Mouse (Mus musculus): ENCODE results near the gene Pltp. TPM values are rescaled to one million over a fixed set of nuclear protein-coding genes. Genes with fewer than 3 reads are reported as not detected.
A peak's percentile ranks its signal among the peaks of the same experiment; 100 is the strongest.

The Pltp gene
- polyA plus RNA-seq (2015; fragmentation: Nextera tagmentation; extraction: Ambion mirVana), result 43.9 and 48.5 TPM in 2 replicates

DNA sequence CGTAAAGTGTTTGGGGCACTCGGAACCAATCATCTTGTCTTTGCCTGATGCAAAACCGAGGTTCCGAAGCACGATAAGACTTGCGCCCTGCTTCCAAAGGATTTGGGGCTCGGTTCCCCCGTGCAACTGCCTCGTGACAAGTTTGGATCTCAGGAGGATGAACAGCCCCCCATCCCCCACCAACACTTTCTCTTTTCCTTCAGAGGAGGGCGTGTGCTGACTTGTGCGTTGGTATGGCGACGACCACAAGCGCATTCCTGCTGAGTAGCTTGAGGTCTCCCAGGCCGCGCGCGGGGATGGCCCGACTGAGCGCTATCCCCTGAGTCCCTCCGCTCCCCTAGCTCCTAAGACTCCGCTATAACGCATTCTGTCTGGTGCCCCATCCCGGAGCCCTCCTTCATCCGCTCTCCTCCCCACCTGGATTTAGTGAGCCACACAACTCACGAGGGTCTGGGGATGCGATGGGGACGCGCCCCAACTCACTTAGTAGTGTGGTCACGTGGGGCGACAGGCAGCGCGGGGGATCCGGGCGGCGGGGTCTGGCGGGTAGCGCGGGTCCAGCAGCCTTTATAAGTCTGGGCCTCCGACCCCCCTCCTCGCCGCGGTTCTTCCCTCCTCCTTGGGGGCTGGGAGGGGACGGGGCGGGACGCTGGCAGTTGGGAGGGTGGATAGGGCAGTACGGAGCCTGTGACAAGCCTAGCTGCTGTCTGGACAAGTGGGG, at the start of gene Pltp:
Gene Pltp (minus strand): TSS at position 611 of the 721 bp plus-strand sequence.
- Histone ChIP-seq H3K36me3 (no peaks in the 10 kb centered on the region), H3K4me1 (peaks cover 42% of the 10 kb centered on the region), H3K4me2 (peak within 1 kb of the TSS; percentile 94), H3K4me3 (replicated peaks) (peak within 1 kb of the TSS; percentile 51), H3K27ac (peak within 1 kb of the TSS; percentile 73; the same call in 1 of the 2 replicates), H3K9me3 (no peaks in the 10 kb centered on the region), H3K27me3 (replicated peaks) (peaks cover 12% of the 10 kb centered on the region), H3K9ac (peak within 1 kb of the TSS; percentile 40; the same call in 1 of the 2 replicates)
- ATAC-seq (ENCODE audit: insufficient read depth, low FRiP score, low read depth), result peak; percentile 51; the same call in 1 of the 2 replicates
- WGBS, result under 1% methylated on average over 46 of the region's 47 CpGs

DNA sequence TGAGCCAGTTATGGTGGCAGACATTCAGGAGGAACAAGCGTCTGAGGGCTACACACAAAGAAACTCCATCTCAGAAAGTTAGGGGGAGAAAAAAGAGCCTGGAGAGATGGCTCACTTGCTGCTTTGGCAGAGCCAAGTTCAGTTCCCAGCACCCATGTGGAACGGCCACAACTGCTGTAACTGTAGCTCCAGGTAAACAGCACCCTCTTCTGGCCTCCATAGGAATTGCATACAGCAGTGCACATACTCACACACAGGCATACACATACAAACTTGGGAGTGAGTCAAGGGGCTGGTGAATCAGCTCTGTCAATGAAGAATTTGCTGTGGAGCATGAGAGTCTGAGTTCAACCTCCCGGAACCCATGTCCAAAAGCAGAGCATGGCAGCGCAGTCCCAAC, 48.6 kb upstream of the Pltp start:
- no peak for ATAC-seq (ENCODE audit: insufficient read depth, low FRiP score, low read depth)
- no peak overlapping the region for H3K4me3 ChIP-seq (replicated peaks)
- no peaks in the 10 kb centered on the region for H3K27me3 ChIP-seq (replicated peaks)
- no peaks in the 10 kb centered on the region; the same call in 1 of the 2 replicates for H3K9me3 ChIP-seq
- no peak overlapping the region for H3K27ac ChIP-seq
- H3K4me1 ChIP-seq, result peaks cover 15% of the 10 kb centered on the region
- H3K9ac ChIP-seq, result no peak overlapping the region
- no peak overlapping the region for H3K4me2 ChIP-seq
- WGBS, result 98% methylated on average over 4 of the region's 4 CpGs
- peaks cover 64% of the 10 kb centered on the region for H3K36me3 ChIP-seq

DNA sequence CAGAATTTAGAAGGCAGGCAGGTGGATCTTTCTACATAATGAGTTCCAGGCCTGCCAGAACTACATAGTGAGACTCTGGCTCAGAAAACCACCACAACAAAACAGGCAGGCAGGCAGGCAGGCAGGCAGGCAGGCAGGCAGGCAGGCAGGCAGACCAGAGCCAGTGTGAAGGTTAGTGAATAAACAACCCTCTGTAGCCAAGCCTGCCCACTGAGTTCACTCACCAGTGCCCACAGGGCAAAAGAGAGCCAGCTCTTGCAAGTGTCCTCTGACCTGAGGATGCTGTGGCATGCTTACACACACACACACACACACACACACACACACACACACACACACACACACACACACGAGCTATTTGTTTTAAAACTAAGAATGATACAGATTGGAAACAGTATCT, 46.0 kb upstream of the Pltp start:
- Histone ChIP-seq H3K27me3 (replicated peaks) (no peaks in the 10 kb centered on the region), H3K36me3 (peaks cover 81% of the 10 kb centered on the region), H3K9ac (no peak overlapping the region), H3K4me3 (replicated peaks) (no peak overlapping the region), H3K4me2 (no peak overlapping the region), H3K27ac (no peak overlapping the region), H3K9me3 (no peaks in the 10 kb centered on the region; the same call in 1 of the 2 replicates), H3K4me1 (no peaks in the 10 kb centered on the region)
- WGBS, result 92% methylated on average over 1 of the region's 1 CpGs
- no peak for ATAC-seq (ENCODE audit: insufficient read depth, low FRiP score, low read depth)

DNA sequence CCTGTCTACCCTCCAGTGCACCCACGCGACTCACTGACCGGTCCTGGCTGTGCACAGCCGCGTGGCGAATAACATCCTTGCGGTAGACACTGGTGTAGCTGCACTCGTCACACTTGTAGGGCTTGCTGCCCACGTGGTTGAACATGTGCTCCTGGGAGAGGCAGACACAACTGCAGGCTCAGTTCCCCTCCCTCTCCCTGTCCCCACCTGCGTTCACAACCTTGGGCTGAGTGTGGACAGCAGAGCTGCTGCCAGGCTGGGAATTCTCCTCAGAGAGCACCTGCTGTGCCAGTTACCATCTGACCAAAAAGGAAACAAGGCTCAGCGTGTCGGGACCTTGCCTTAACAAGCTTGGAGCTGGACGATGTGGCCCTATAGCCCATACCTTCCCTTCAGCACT, 43.9 kb upstream of the Pltp start:
- H3K9me3 ChIP-seq, result no peaks in the 10 kb centered on the region; the same call in 1 of the 2 replicates
- H3K4me3 ChIP-seq (replicated peaks), result no peak overlapping the region
- 89% methylated on average over 13 of the region's 13 CpGs for WGBS
- H3K4me1 ChIP-seq, result no peaks in the 10 kb centered on the region
- H3K27ac ChIP-seq, result no peak overlapping the region
- no peaks in the 10 kb centered on the region for H3K27me3 ChIP-seq (replicated peaks)
- no peak for ATAC-seq (ENCODE audit: insufficient read depth, low FRiP score, low read depth)
- no peak overlapping the region for H3K4me2 ChIP-seq
- H3K36me3 ChIP-seq, result peaks cover 78% of the 10 kb centered on the region
- no peak overlapping the region for H3K9ac ChIP-seq

DNA sequence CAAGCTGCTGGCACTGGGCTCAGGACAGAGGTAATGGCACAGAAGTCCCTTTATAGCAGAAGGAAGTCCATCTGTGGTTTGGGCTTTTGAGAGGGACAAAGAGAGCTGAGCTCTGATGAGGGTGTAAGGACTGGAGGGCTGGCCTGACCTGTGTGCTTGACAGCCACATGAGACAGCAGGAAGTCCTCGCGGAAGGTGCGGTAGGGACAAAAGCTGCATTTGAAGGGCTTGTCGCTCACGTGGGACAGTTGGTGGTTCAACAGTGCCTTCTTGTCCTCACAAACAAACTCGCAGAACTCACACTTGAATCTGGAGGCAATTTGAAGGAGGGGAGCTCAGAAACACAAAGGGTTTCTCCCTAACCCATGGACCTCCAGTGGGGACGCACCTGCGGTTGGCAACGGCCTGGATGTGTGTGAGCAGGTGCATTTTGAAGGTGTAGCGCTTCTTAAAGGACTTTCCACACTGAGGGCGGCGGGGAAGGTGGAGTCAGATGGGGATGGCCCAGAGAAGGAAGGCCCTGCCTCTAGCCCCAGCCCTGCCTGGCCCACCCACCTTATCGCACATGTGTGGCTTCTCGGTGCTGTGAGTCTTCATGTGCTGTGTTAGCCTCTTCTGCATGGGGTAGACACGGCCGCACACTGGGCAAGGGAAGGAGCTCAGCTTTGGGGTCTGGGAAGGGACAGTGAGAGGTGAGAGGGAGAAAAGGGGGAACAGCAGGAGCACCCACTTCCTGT, 42.4 kb upstream of the Pltp start:
- Histone ChIP-seq H3K9me3 (no peaks in the 10 kb centered on the region), H3K4me1 (no peaks in the 10 kb centered on the region), H3K4me2 (no peak overlapping the region), H3K36me3 (peaks cover 83% of the 10 kb centered on the region), H3K9ac (no peak overlapping the region), H3K27ac (no peak overlapping the region), H3K4me3 (replicated peaks) (no peak overlapping the region), H3K27me3 (replicated peaks) (no peaks in the 10 kb centered on the region)
- 91% methylated on average over 16 of the region's 16 CpGs for WGBS
- ATAC-seq (ENCODE audit: insufficient read depth, low FRiP score, low read depth), result no peak

DNA sequence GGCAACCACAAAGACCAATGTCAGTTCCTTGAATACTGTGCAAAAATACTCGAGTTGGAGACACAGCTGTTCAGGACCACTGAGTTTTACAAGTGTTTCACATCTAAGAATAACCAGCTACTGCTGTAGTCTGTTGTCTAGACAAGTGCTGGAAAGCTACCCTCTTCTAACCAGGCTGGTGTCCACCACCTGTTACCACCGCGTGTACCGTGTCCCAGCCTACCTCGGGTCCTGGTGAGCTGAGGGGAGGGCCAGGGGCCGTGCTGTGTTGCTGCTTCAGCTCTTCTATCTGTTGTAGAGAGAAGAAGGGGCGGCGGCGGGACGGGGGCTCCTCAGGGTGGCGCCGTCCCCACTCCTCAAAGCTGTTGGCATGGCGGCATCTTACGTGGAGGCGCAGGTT, 41.5 kb upstream of the Pltp start:
- Histone ChIP-seq H3K27ac (no peak overlapping the region), H3K4me3 (replicated peaks) (no peak overlapping the region), H3K4me1 (no peaks in the 10 kb centered on the region), H3K36me3 (peaks cover 82% of the 10 kb centered on the region), H3K9ac (no peak overlapping the region), H3K27me3 (replicated peaks) (no peaks in the 10 kb centered on the region), H3K9me3 (no peaks in the 10 kb centered on the region), H3K4me2 (no peak overlapping the region)
- WGBS, result 90% methylated on average over 15 of the region's 15 CpGs
- no peak for ATAC-seq (ENCODE audit: insufficient read depth, low FRiP score, low read depth)

DNA sequence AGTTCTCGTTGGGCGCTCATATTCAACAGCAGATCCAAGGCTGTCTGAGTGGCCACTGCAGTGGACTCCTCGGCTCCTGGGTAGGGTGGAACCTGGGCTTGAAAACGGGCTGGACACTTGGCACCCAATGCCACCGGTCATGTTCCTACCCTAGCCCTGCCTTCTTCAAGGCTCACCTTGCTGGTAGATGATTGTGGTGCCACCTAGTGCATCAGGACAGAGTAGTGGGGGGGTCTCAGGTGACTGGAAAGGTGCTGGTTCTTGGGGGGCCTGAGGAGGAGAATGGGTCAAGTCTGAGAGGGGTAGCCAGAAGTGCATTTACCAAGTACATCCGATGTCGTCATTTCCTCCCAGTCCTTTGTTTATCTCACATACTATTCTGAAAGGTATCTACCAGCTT, 40.5 kb upstream of the Pltp start:
- Histone ChIP-seq H3K4me2 (no peak overlapping the region), H3K9ac (no peak overlapping the region), H3K36me3 (peaks cover 91% of the 10 kb centered on the region), H3K27me3 (replicated peaks) (no peaks in the 10 kb centered on the region), H3K9me3 (no peaks in the 10 kb centered on the region), H3K4me3 (replicated peaks) (no peak overlapping the region), H3K4me1 (no peaks in the 10 kb centered on the region), H3K27ac (no peak overlapping the region)
- 92% methylated on average over 7 of the region's 7 CpGs for WGBS
- no peak for ATAC-seq (ENCODE audit: insufficient read depth, low FRiP score, low read depth)

DNA sequence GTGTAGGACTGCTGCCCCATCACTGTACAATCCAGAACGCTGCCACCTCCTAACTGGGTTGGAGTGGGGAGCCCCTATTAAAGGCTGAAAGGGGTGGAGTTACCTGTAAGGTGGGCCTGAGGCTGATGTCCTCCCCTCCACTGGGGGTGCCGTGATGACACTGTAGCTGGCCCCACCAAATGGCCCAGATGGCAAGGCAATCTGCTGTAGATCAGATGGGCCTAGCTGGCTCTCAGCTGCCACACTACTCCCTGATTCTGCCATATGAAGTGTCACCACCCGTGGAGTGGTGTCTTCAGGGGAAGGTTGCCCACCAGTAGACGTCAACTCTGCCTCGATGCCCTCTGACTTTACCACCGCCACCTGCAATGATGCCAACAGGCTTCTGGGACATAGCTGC, 38.4 kb upstream of the Pltp start:
- H3K4me3 ChIP-seq (replicated peaks), result no peak overlapping the region
- no peaks in the 10 kb centered on the region for H3K27me3 ChIP-seq (replicated peaks)
- no peak for ATAC-seq (ENCODE audit: insufficient read depth, low FRiP score, low read depth)
- no peak overlapping the region for H3K27ac ChIP-seq
- 91% methylated on average over 6 of the region's 6 CpGs for WGBS
- no peak overlapping the region for H3K9ac ChIP-seq
- no peaks in the 10 kb centered on the region for H3K4me1 ChIP-seq
- no peak overlapping the region for H3K4me2 ChIP-seq
- peaks cover 91% of the 10 kb centered on the region for H3K36me3 ChIP-seq
- H3K9me3 ChIP-seq, result no peaks in the 10 kb centered on the region

DNA sequence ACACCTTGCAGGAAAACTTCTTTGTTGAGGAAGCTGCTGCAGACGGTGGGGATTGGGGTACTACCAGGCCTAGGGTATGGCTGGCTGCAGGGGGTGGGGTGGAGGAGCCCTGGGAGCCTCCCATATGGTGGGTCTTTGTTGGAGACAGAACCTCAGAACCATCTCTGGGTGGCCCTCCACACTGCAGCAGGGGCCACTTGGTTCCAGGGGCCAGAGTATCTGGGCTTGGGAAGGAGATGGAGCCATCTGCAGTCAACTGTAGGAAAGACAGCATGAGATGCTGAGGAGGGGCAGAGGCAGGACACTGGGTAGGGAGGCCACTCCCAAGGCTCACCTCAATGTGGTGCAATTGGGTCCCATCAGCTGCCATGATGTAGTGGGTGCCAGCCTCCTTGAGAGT, 37.1 kb upstream of the Pltp start:
- Histone ChIP-seq H3K4me1 (no peaks in the 10 kb centered on the region), H3K4me2 (no peak overlapping the region), H3K27me3 (replicated peaks) (no peaks in the 10 kb centered on the region), H3K9ac (no peak overlapping the region), H3K27ac (no peak overlapping the region), H3K4me3 (replicated peaks) (no peak overlapping the region), H3K36me3 (peaks cover 94% of the 10 kb centered on the region), H3K9me3 (no peaks in the 10 kb centered on the region)
- 78% methylated on average over 1 of the region's 1 CpGs for WGBS
- ATAC-seq (ENCODE audit: insufficient read depth, low FRiP score, low read depth), result no peak

DNA sequence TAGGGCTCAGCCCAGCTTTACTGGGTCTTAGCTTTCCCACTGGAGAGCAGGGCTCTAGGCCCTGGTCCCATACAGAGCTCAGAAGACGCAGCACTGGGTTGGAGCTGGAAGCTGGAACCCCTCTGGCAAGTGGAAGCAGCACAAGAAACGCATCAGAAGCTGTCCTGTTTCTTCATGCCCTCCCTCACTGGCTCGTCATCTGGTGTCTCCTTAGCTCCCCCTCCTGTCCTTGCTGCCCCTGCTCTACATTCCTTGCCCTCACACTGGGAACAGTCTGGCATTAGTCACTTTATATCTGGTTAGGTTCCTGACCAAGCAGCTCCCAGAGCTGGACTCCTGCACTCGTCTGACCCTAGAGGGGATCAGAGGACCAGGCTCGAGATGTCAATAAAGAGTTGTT, 36.5 kb upstream of the Pltp start:
- Histone ChIP-seq H3K9me3 (no peaks in the 10 kb centered on the region), H3K4me1 (no peaks in the 10 kb centered on the region), H3K4me3 (replicated peaks) (no peak overlapping the region), H3K27me3 (replicated peaks) (no peaks in the 10 kb centered on the region), H3K4me2 (no peak overlapping the region), H3K9ac (no peak overlapping the region), H3K36me3 (peaks cover 94% of the 10 kb centered on the region), H3K27ac (no peak overlapping the region)
- no peak for ATAC-seq (ENCODE audit: insufficient read depth, low FRiP score, low read depth)
- WGBS, result 62% methylated on average over 5 of the region's 5 CpGs

DNA sequence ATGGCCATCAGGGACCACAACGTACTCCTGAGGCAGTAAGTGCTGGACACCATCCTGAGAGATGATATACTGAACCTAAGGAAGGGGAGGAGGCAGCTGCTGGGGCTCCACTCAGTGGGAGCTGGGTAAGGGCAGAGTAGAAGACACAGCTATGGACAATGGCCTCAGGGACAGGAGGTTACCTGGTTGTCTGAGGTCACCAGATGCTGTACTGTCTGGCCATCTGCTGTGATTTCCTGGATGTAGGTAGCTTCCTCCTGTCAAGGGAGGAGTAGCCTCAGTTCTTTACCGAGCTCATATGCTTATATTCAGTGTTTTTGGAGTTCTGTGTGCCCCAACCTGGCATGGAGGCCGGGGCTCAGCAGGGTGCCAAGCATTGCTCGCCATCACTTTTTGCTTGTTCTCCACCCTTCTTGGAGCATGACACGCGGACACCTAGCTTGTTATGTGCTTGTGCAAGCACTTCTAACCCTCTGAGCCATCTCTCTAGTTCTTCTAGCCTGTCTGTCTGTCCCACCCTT, 35.2 kb upstream of the Pltp start:
- no peak overlapping the region for H3K27ac ChIP-seq
- 86% methylated on average over 6 of the region's 6 CpGs for WGBS
- no peaks in the 10 kb centered on the region for H3K4me1 ChIP-seq
- H3K27me3 ChIP-seq (replicated peaks), result no peaks in the 10 kb centered on the region
- H3K4me3 ChIP-seq (replicated peaks), result no peak overlapping the region
- H3K36me3 ChIP-seq, result peaks cover 95% of the 10 kb centered on the region
- no peak for ATAC-seq (ENCODE audit: insufficient read depth, low FRiP score, low read depth)
- no peak overlapping the region for H3K9ac ChIP-seq
- H3K4me2 ChIP-seq, result no peak overlapping the region
- no peaks in the 10 kb centered on the region for H3K9me3 ChIP-seq
